Mouse (Mus musculus): ENCODE results near the gene Slc18a2. TPM values are rescaled to one million over a fixed set of nuclear protein-coding genes. Genes with fewer than 3 reads are reported as not detected.

Slc18a2 gene
- polyA plus RNA-seq, 1 experiment from 2014 or later: 8.1 TPM

- ATAC-seq (ENCODE audit: insufficient number of reproducible peaks, insufficient read depth, low FRiP score, low TSS enrichment, low read depth): no peak
- no peak overlapping the region for H3K9ac ChIP-seq (replicated peaks)
- WGBS: 84% methylated on average over 2 of the region's 2 CpGs
These were observed 17.6 kb upstream of the Slc18a2 start for GRCm38 (mm10) chr19:59243057-59243456.

GRCm38 (mm10) chr19:59248144-59248543, 12.6 kb upstream of the Slc18a2 start:
- no peak for ATAC-seq (ENCODE audit: insufficient number of reproducible peaks, insufficient read depth, low FRiP score, low TSS enrichment, low read depth)
- Histone ChIP-seq H3K9me3 (no peaks in the 10 kb centered on the region), H3K4me2 (no peak overlapping the region), H3K27ac (no peak overlapping the region), H3K27me3 (no peaks in the 10 kb centered on the region), H3K4me1 (replicated peaks) (no peaks in the 10 kb centered on the region), H3K4me3 (replicated peaks) (no peak overlapping the region), H3K36me3 (no peaks in the 10 kb centered on the region), H3K9ac (replicated peaks) (no peak overlapping the region)
- 81% methylated on average over 4 of the region's 4 CpGs for WGBS

More at GRCm38 (mm10) chr19:59243057-59243456, 17.6 kb upstream of the Slc18a2 start:
- Histone ChIP-seq H3K4me3 (replicated peaks) (no peak overlapping the region), H3K4me1 (replicated peaks) (no peaks in the 10 kb centered on the region), H3K27me3 (peaks cover 9% of the 10 kb centered on the region; the same call in 1 of the 2 replicates), H3K4me2 (no peak overlapping the region), H3K9me3 (no peaks in the 10 kb centered on the region), H3K36me3 (no peaks in the 10 kb centered on the region), H3K27ac (no peak overlapping the region)

GRCm38 (mm10) chr19:59248553-59249286, 12.0 kb upstream of the Slc18a2 start:
- ATAC-seq (ENCODE audit: insufficient number of reproducible peaks, insufficient read depth, low FRiP score, low TSS enrichment, low read depth): no peak
- H3K4me2 ChIP-seq: no peak overlapping the region
- H3K27me3 ChIP-seq: no peaks in the 10 kb centered on the region
- no peak overlapping the region for H3K9ac ChIP-seq (replicated peaks)
- 75% methylated on average over 11 of the region's 11 CpGs for WGBS
- no peaks in the 10 kb centered on the region for H3K36me3 ChIP-seq
- no peak overlapping the region for H3K4me3 ChIP-seq (replicated peaks)
- no peaks in the 10 kb centered on the region for H3K9me3 ChIP-seq
- H3K4me1 ChIP-seq (replicated peaks): no peaks in the 10 kb centered on the region
- no peak overlapping the region for H3K27ac ChIP-seq

- no peaks in the 10 kb centered on the region for H3K9me3 ChIP-seq
- ATAC-seq (ENCODE audit: insufficient number of reproducible peaks, insufficient read depth, low FRiP score, low TSS enrichment, low read depth): no peak
- no peaks in the 10 kb centered on the region for H3K4me1 ChIP-seq (replicated peaks)
- H3K9ac ChIP-seq (replicated peaks): no peak overlapping the region
- H3K27ac ChIP-seq: no peak overlapping the region
- H3K4me2 ChIP-seq: no peak overlapping the region
- WGBS: 60% methylated on average over 2 of the region's 2 CpGs
- H3K4me3 ChIP-seq (replicated peaks): no peak overlapping the region
- H3K36me3 ChIP-seq: no peaks in the 10 kb centered on the region
- no peaks in the 10 kb centered on the region for H3K27me3 ChIP-seq
These were observed 8.0 kb upstream of the Slc18a2 start for GRCm38 (mm10) chr19:59252651-59253050.

GRCm38 (mm10) chr19:59259633-59260032, 1.1 kb upstream of the Slc18a2 start:
- Histone ChIP-seq H3K36me3 (no peaks in the 10 kb centered on the region), H3K27me3 (peaks cover 33% of the 10 kb centered on the region), H3K9me3 (no peaks in the 10 kb centered on the region), H3K27ac (no peak overlapping the region), H3K4me3 (replicated peaks) (no peak overlapping the region), H3K9ac (replicated peaks) (no peak overlapping the region), H3K4me1 (replicated peaks) (peaks cover 22% of the 10 kb centered on the region), H3K4me2 (no peak overlapping the region)
- WGBS: 26% methylated on average over 5 of the region's 5 CpGs
- ATAC-seq (ENCODE audit: insufficient number of reproducible peaks, insufficient read depth, low FRiP score, low TSS enrichment, low read depth): no peak

- H3K4me3 ChIP-seq (replicated peaks): peak overlapping the region; percentile 48; the same call in 1 of the 2 replicates
- no peak overlapping the region for H3K9ac ChIP-seq (replicated peaks)
- H3K4me2 ChIP-seq: peak overlapping the region; percentile 77
- peaks cover 35% of the 10 kb centered on the region for H3K27me3 ChIP-seq
- H3K36me3 ChIP-seq: no peaks in the 10 kb centered on the region
- no peak for ATAC-seq (ENCODE audit: insufficient number of reproducible peaks, insufficient read depth, low FRiP score, low TSS enrichment, low read depth)
- peaks cover 22% of the 10 kb centered on the region for H3K4me1 ChIP-seq (replicated peaks)
- no peak overlapping the region for H3K27ac ChIP-seq
- H3K9me3 ChIP-seq: no peaks in the 10 kb centered on the region
- 64% methylated on average over 7 of the region's 7 CpGs for WGBS
These were observed 908 bp downstream of the Slc18a2 start for GRCm38 (mm10) chr19:59261604-59262003.

- H3K4me3 ChIP-seq (replicated peaks): no peak overlapping the region
- WGBS: 88% methylated on average over 9 of the region's 9 CpGs
- no peak overlapping the region for H3K4me2 ChIP-seq
- no peak overlapping the region for H3K9ac ChIP-seq (replicated peaks)
- peaks cover 28% of the 10 kb centered on the region for H3K4me1 ChIP-seq (replicated peaks)
- no peaks in the 10 kb centered on the region for H3K36me3 ChIP-seq
- no peak overlapping the region for H3K27ac ChIP-seq
- no peaks in the 10 kb centered on the region for H3K9me3 ChIP-seq
- H3K27me3 ChIP-seq: peaks cover 35% of the 10 kb centered on the region
- no peak for ATAC-seq (ENCODE audit: insufficient number of reproducible peaks, insufficient read depth, low FRiP score, low TSS enrichment, low read depth)
These were observed 2.5 kb downstream of the Slc18a2 start for GRCm38 (mm10) chr19:59263171-59263570.

- no peak overlapping the region for H3K9ac ChIP-seq (replicated peaks)
- H3K9me3 ChIP-seq: no peaks in the 10 kb centered on the region
- ATAC-seq (ENCODE audit: insufficient number of reproducible peaks, insufficient read depth, low FRiP score, low TSS enrichment, low read depth): no peak
- H3K4me3 ChIP-seq (replicated peaks): no peak overlapping the region
- peaks cover 31% of the 10 kb centered on the region for H3K27me3 ChIP-seq
- no peak overlapping the region for H3K27ac ChIP-seq
- no peak overlapping the region for H3K4me2 ChIP-seq
- H3K4me1 ChIP-seq (replicated peaks): peaks cover 21% of the 10 kb centered on the region
- no peaks in the 10 kb centered on the region for H3K36me3 ChIP-seq
- 74% methylated on average over 9 of the region's 9 CpGs for WGBS
These were observed 4.3 kb downstream of the Slc18a2 start for GRCm38 (mm10) chr19:59264838-59265532.

GRCm38 (mm10) chr19:59265907-59266306, 5.2 kb downstream of the Slc18a2 start:
- H3K36me3 ChIP-seq: no peaks in the 10 kb centered on the region
- WGBS: 74% methylated on average over 6 of the region's 6 CpGs

GRCm38 (mm10) chr19:59267417-59267963, 6.8 kb downstream of the Slc18a2 start:
- H3K4me3 ChIP-seq (replicated peaks): no peak overlapping the region
- peaks cover 7% of the 10 kb centered on the region; the same call in 1 of the 2 replicates for H3K27me3 ChIP-seq
- 10% methylated on average over 5 of the region's 5 CpGs for WGBS
- no peak overlapping the region for H3K9ac ChIP-seq (replicated peaks)
- peaks cover 6% of the 10 kb centered on the region; the same call in 1 of the 2 replicates for H3K4me1 ChIP-seq (replicated peaks)
- H3K36me3 ChIP-seq: no peaks in the 10 kb centered on the region
- no peaks in the 10 kb centered on the region for H3K9me3 ChIP-seq
- no peak for ATAC-seq (ENCODE audit: insufficient number of reproducible peaks, insufficient read depth, low FRiP score, low TSS enrichment, low read depth)
- H3K27ac ChIP-seq: peak overlapping the region; percentile 23; the same call in 1 of the 2 replicates
- no peak overlapping the region for H3K4me2 ChIP-seq

More at GRCm38 (mm10) chr19:59265907-59266306, 5.2 kb downstream of the Slc18a2 start:
- H3K4me2 ChIP-seq: no peak overlapping the region
- no peak overlapping the region for H3K27ac ChIP-seq
- ATAC-seq (ENCODE audit: insufficient number of reproducible peaks, insufficient read depth, low FRiP score, low TSS enrichment, low read depth): no peak
- no peaks in the 10 kb centered on the region for H3K9me3 ChIP-seq
- no peak overlapping the region for H3K4me3 ChIP-seq (replicated peaks)
- peaks cover 22% of the 10 kb centered on the region for H3K27me3 ChIP-seq
- H3K9ac ChIP-seq (replicated peaks): no peak overlapping the region
- H3K4me1 ChIP-seq (replicated peaks): peaks cover 12% of the 10 kb centered on the region

GRCm38 (mm10) chr19:59273190-59273589, 12.5 kb downstream of the Slc18a2 start:
- no peak for ATAC-seq (ENCODE audit: insufficient number of reproducible peaks, insufficient read depth, low FRiP score, low TSS enrichment, low read depth)
- WGBS: 88% methylated on average over 7 of the region's 7 CpGs
- H3K27me3 ChIP-seq: no peaks in the 10 kb centered on the region
- H3K36me3 ChIP-seq: no peaks in the 10 kb centered on the region
- H3K27ac ChIP-seq: no peak overlapping the region
- no peak overlapping the region for H3K4me3 ChIP-seq (replicated peaks)
- H3K4me2 ChIP-seq: no peak overlapping the region
- H3K4me1 ChIP-seq (replicated peaks): no peaks in the 10 kb centered on the region
- H3K9me3 ChIP-seq: no peaks in the 10 kb centered on the region
- H3K9ac ChIP-seq (replicated peaks): no peak overlapping the region

All from limb, embryonic 12.5 days (tissue).